Mouse (Mus musculus): ENCODE measurements around the gene Gm14401. TPM values are rescaled to one million over a fixed set of nuclear protein-coding genes. Genes with fewer than 3 reads are reported as not detected.
"Not testable (repeated sequence)": the region's sequence is repeated elsewhere in the genome, so short reads cannot be mapped to it uniquely, and the experiment has no call there.

The Gm14401 gene
- not detected in 2 replicates for polyA plus RNA-seq (2012; rRNA removed)
- polyA plus RNA-seq (2014; fragmentation: Nextera tagmentation; extraction: Ambion mirVana) = not detected in 2 replicates

DNA sequence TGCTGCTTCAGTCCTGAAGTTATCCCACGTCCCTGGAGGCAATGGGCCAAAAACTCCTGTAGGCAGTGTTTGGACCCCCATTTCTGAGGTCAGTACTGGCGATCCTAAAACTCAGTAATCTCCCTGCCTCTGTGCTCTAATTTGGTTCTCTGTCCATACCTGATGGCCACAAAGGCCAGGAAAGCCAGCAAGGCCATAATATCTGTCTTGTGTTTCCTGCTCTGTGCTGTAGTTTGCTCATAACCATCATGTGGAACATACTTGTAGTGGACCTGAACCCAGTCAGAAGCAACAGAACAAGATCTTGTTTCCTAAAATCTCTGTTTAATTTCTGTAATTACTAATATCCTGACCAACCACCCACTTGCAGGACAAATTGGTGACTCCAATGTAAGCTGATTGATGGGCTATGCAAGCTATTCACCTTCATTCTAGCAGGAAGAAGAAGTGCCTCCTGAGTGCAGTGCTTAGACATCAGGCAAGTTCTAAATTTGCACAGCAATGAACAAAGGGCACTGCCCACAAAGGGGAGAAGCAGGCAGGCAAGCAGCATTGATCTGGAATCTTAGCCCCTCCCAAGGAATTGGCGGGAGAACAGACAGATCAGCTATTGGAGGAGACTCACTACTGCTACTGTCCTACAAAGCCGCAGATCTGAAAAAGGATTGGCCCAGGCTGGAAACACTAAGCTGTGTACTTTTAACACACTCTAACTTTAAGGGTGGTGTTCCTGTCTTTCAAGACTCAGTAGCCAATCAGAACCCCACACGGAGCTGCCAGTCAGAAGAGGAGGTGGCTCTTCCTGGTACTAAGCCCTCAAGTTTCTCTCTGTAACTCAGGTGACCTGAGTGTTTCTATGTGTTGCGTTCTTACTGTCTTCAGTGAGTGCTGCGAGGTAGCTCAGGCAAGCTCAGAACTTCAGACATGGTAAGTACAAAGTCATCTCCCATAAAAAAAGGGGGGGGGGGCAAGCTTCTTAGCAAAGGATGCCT lies at the start of gene Gm14401:
Gene Gm14401 (plus strand): TSS at position 889 of the 992 bp plus-strand sequence.
- H3K9ac ChIP-seq (replicated peaks); H3K36me3 ChIP-seq (replicated peaks; ENCODE audit: control insufficient read depth, insufficient read depth, low read depth); H3K9me3 ChIP-seq (ENCODE audit: control insufficient read depth, low read length); H3K4me2 ChIP-seq (ENCODE audit: low read depth); H3K27ac ChIP-seq; ATAC-seq (ENCODE audit: insufficient read depth); H3K27me3 ChIP-seq (ENCODE audit: control insufficient read depth, insufficient read depth, low read length); DNase-seq (ENCODE audit: low read depth in 3 of 3, low spot score in 3 of 3); H3K4me1 ChIP-seq (replicated peaks; ENCODE audit: control insufficient read depth in 2 of 2, insufficient read depth in 2 of 2, low read length in 1 of 2); H3K4me3 ChIP-seq (ENCODE audit: insufficient read depth in 1 of 2, low read depth in 2 of 2, low read length in 2 of 2): not testable (repeated sequence)
- 45% methylated on average over 7 of the region's 7 CpGs for WGBS (ENCODE audit: insufficient replicate concordance)

DNA sequence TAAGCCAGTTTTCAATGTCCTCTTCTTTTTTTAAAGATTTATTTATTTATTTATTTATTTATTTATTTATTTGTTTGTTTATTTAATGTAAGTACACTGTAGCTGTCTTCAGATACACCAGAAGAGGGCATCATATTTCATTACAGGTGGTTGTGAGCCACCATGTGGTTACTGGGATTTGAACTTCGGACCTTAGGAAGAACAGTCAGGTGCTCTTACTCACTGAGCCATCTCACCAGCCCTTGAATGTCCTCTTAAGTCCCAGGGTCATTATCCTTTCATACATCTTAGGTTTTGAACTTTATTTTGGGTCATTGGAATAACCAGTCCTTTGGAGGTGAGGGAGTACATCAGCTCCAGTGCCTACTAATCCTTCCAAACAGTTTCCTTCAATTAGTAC lies 1.3 kb upstream of the Gm14401 start:
- not testable (repeated sequence) for ATAC-seq (ENCODE audit: insufficient read depth); H3K36me3 ChIP-seq (replicated peaks; ENCODE audit: control insufficient read depth, insufficient read depth, low read depth); H3K27ac ChIP-seq; H3K9ac ChIP-seq (replicated peaks); H3K4me3 ChIP-seq (ENCODE audit: insufficient read depth in 1 of 2, low read depth in 2 of 2, low read length in 2 of 2); H3K4me1 ChIP-seq (replicated peaks; ENCODE audit: control insufficient read depth in 2 of 2, insufficient read depth in 2 of 2, low read length in 1 of 2); H3K27me3 ChIP-seq (ENCODE audit: control insufficient read depth, insufficient read depth, low read length); DNase-seq (ENCODE audit: low read depth in 3 of 3, low spot score in 3 of 3); H3K9me3 ChIP-seq (ENCODE audit: control insufficient read depth, low read length); H3K4me2 ChIP-seq (ENCODE audit: low read depth)
- WGBS (ENCODE audit: insufficient replicate concordance) = 50% methylated on average over 1 of the region's 1 CpGs

DNA sequence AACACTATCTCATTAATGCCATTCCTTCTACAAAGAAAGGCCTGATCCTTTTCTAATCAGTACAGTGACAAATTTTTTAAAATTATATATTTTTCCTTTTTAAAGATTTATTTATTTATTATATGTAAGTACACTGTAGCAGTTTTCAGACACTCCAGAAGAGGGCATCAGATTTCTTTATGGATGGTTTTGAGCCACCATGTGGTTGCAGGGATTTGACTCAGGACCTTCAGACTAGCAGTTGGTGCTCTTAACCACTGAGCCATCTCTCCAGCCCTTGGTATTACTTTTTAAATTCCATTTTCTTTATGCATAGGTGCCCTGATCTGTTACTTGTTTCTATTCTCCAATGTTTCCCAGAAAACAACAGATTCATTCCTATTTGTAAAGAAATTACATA lies 895 bp downstream of the Gm14401 start:
- not testable (repeated sequence) for DNase-seq (ENCODE audit: low read depth in 3 of 3, low spot score in 3 of 3); H3K4me2 ChIP-seq (ENCODE audit: low read depth); H3K4me3 ChIP-seq (ENCODE audit: insufficient read depth in 1 of 2, low read depth in 2 of 2, low read length in 2 of 2); H3K4me1 ChIP-seq (replicated peaks; ENCODE audit: control insufficient read depth in 2 of 2, insufficient read depth in 2 of 2, low read length in 1 of 2); ATAC-seq (ENCODE audit: insufficient read depth); H3K36me3 ChIP-seq (replicated peaks; ENCODE audit: control insufficient read depth, insufficient read depth, low read depth); H3K9ac ChIP-seq (replicated peaks); H3K9me3 ChIP-seq (ENCODE audit: control insufficient read depth, low read length); H3K27ac ChIP-seq; H3K27me3 ChIP-seq (ENCODE audit: control insufficient read depth, insufficient read depth, low read length)

DNA sequence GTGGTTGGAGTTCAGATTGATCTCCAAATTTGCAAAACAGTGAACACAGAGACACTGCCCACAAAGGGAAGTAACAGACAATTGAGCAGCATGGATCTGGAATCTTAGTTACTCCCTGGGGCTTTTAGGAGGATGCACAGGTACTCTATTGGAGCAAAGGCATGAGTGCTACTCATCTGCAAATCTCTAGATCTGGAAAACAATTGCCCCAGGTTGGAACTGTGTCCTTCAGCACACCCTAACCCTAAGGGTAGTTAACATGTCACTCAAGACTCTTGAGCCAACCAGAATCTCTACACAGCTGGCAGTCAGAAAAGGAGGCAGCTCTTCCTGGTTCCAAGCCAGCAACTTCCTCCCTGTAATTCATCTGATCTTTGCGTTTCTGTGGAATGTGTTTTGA lies 5.7 kb downstream of the Gm14401 start:
- H3K4me1 ChIP-seq (replicated peaks; ENCODE audit: control insufficient read depth in 2 of 2, insufficient read depth in 2 of 2, low read length in 1 of 2); H3K27ac ChIP-seq; H3K4me3 ChIP-seq (ENCODE audit: insufficient read depth in 1 of 2, low read depth in 2 of 2, low read length in 2 of 2); H3K9me3 ChIP-seq (ENCODE audit: control insufficient read depth, low read length); DNase-seq (ENCODE audit: low read depth in 3 of 3, low spot score in 3 of 3); H3K4me2 ChIP-seq (ENCODE audit: low read depth); H3K27me3 ChIP-seq (ENCODE audit: control insufficient read depth, insufficient read depth, low read length); ATAC-seq (ENCODE audit: insufficient read depth); H3K36me3 ChIP-seq (replicated peaks; ENCODE audit: control insufficient read depth, insufficient read depth, low read depth); H3K9ac ChIP-seq (replicated peaks): not testable (repeated sequence)
- WGBS (ENCODE audit: insufficient replicate concordance) = 54% methylated on average over 1 of the region's 1 CpGs

DNA sequence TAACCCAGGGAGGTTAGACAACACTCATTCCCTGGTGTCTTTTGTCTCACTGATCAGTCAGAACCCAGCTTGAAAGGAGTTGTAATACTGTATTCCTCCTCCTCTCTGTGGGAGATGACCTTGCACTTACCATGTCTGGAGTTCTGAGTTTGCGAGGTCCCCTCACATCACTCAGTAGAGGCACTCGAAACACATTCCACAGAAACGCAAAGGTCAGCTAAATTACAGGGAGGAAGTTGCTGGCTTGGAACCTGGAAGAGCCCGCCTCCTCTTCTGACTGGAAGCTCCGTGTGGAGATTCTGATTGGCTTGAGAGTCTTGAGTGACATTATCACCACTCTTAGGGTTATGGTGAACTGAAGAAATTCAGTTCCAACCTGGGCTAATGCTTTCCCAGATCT lies 35.0 kb downstream of the Gm14401 start:
- H3K27ac ChIP-seq; H3K4me3 ChIP-seq (ENCODE audit: insufficient read depth in 1 of 2, low read depth in 2 of 2, low read length in 2 of 2); H3K4me2 ChIP-seq (ENCODE audit: low read depth); H3K27me3 ChIP-seq (ENCODE audit: control insufficient read depth, insufficient read depth, low read length); H3K4me1 ChIP-seq (replicated peaks; ENCODE audit: control insufficient read depth in 2 of 2, insufficient read depth in 2 of 2, low read length in 1 of 2); ATAC-seq (ENCODE audit: insufficient read depth); DNase-seq (ENCODE audit: low read depth in 3 of 3, low spot score in 3 of 3); H3K9ac ChIP-seq (replicated peaks); H3K9me3 ChIP-seq (ENCODE audit: control insufficient read depth, low read length); H3K36me3 ChIP-seq (replicated peaks; ENCODE audit: control insufficient read depth, insufficient read depth, low read depth): not testable (repeated sequence)
- WGBS (ENCODE audit: insufficient replicate concordance) = 64% methylated on average over 5 of the region's 5 CpGs

DNA sequence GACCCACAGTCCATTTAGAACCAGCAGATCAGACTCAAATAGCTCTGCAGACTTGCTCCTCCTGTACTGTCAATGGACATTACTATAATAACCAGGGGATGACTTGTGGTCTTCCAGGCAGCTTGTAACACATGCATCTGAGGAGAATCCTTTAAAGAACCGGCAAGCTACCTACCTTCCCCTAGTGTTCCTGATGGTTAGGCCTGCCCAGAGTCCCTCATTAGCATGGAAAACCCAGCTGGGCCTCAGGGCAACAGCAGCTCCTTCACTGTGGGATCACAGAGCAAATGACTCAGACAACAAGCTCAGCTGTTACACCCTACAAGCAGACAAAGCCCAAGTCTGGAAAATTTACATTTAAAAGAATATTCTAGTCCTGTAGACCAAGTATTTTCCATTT lies 55.0 kb downstream of the Gm14401 start:
- H3K9me3 ChIP-seq (ENCODE audit: control insufficient read depth, low read length); H3K4me1 ChIP-seq (replicated peaks; ENCODE audit: control insufficient read depth in 2 of 2, insufficient read depth in 2 of 2, low read length in 1 of 2); H3K36me3 ChIP-seq (replicated peaks; ENCODE audit: control insufficient read depth, insufficient read depth, low read depth); H3K27me3 ChIP-seq (ENCODE audit: control insufficient read depth, insufficient read depth, low read length); H3K4me2 ChIP-seq (ENCODE audit: low read depth); H3K4me3 ChIP-seq (ENCODE audit: insufficient read depth in 1 of 2, low read depth in 2 of 2, low read length in 2 of 2); ATAC-seq (ENCODE audit: insufficient read depth); H3K9ac ChIP-seq (replicated peaks); DNase-seq (ENCODE audit: low read depth in 3 of 3, low spot score in 3 of 3); H3K27ac ChIP-seq: not testable (repeated sequence)
- 30% methylated on average over 1 of the region's 1 CpGs for WGBS (ENCODE audit: insufficient replicate concordance)

Other genes starting within 250 kb of the Gm14401 start
- gene Gm14408, start 243.2 kb upstream of the Gm14401 start, polyA plus RNA-seq (2012; rRNA removed) = not detected in 2 replicates
- gene Gm14408, start 243.2 kb upstream of the Gm14401 start, polyA plus RNA-seq (2014; fragmentation: Nextera tagmentation; extraction: Ambion mirVana) = not detected in 2 replicates
- gene Gm14296, start 146.5 kb upstream of the Gm14401 start, polyA plus RNA-seq (2012; rRNA removed) = 0.57 and 1.9 TPM in 2 replicates
- 2.1 and 3.1 TPM in 2 replicates for gene Gm14296, start 146.5 kb upstream of the Gm14401 start, polyA plus RNA-seq (2014; fragmentation: Nextera tagmentation; extraction: Ambion mirVana)
- gene Gm14419, start 73.4 kb upstream of the Gm14401 start, polyA plus RNA-seq (2012; rRNA removed) = 0.47 and 0.77 TPM in 2 replicates
- gene Gm14419, start 73.4 kb upstream of the Gm14401 start, polyA plus RNA-seq (2014; fragmentation: Nextera tagmentation; extraction: Ambion mirVana) = 1.6 and 3.2 TPM in 2 replicates
- 1.7 and 3.1 TPM in 2 replicates for gene Gm14410, start 132.1 kb downstream of the Gm14401 start, polyA plus RNA-seq (2012; rRNA removed)
- gene Gm14410, start 132.1 kb downstream of the Gm14401 start, polyA plus RNA-seq (2014; fragmentation: Nextera tagmentation; extraction: Ambion mirVana) = 3.9 and 4.3 TPM in 2 replicates
- gene Gm14409, start 192.7 kb downstream of the Gm14401 start, polyA plus RNA-seq (2012; rRNA removed) = not detected in 2 replicates
- not detected in 2 replicates for gene Gm14409, start 192.7 kb downstream of the Gm14401 start, polyA plus RNA-seq (2014; fragmentation: Nextera tagmentation; extraction: Ambion mirVana)
- gene Gm14412, start 250.0 kb downstream of the Gm14401 start, polyA plus RNA-seq (2012; rRNA removed) = 0.02 and 0.07 TPM in 2 replicates
- not detected in 2 replicates for gene Gm14412, start 250.0 kb downstream of the Gm14401 start, polyA plus RNA-seq (2014; fragmentation: Nextera tagmentation; extraction: Ambion mirVana)

All from liver, embryonic 14.5 days (tissue).